Mouse (Mus musculus) heart, embryonic 10.5 days (tissue): ENCODE measurements around the gene Qrich2. TPM values are rescaled to one million over a fixed set of nuclear protein-coding genes. Genes with fewer than 3 reads are reported as not detected.
"Not testable (repeated sequence)": the region's sequence is repeated elsewhere in the genome, so short reads cannot be mapped to it uniquely, and the experiment has no call there.

Source experiments
- DNase-seq: peaks from one replicate; pipeline ENCODE4 v3.0.0-alpha.2; 2017; ENCODE audit warnings: low spot score
- H3K27ac ChIP-seq: fragments of 300-500 bp; sonication (generic); 2 replicates; pipeline ENCODE4 v1.5.1; 2016; ENCODE audit warnings: mild to moderate bottlenecking
- H3K27me3 ChIP-seq: fragments of 300-500 bp; sonication (generic); 2 replicates; pipeline ENCODE4 v1.6.1; 2016; ENCODE audit warnings: mild to moderate bottlenecking; ENCODE audit not compliant: poor library complexity, insufficient read depth, severe bottlenecking
- H3K36me3 ChIP-seq: fragments of 300-500 bp; sonication (generic); 2 replicates; pipeline ENCODE4 v1.6.1; 2016; ENCODE audit warnings: mild to moderate bottlenecking, moderate library complexity
- H3K4me1 ChIP-seq: fragments of 300-500 bp; sonication (generic); 2 replicates; pipeline ENCODE4 v1.6.1; 2016; ENCODE audit warnings: mild to moderate bottlenecking
- H3K4me3 ChIP-seq: fragments of 300-500 bp; sonication (generic); 2 replicates; pipeline ENCODE4 v1.5.1; 2016; ENCODE audit warnings: mild to moderate bottlenecking, moderate library complexity
- H3K9me3 ChIP-seq: fragments of 300-500 bp; sonication (generic); 2 replicates; pipeline ENCODE4 v1.6.1; 2016; ENCODE audit warnings: mild to moderate bottlenecking, moderate library complexity
- WGBS: fragments of 180-500 bp; shearing (Covaris S2); methylation state at CpG from one replicate; pipeline ENCODE4 v1.1.7; 2016; 5-methylcytosine and 5-hydroxymethylcytosine counted together
- polyA plus RNA-seq: library from polyadenylated mRNA; unstranded; fragments of >200 nt; fragmentation: Nextera tagmentation; extraction: Ambion mirVana; gene quantifications from 2 replicates; pipeline ENCODE4 v1.2.1, GENCODE M21; 2016

The Qrich2 gene
- polyA plus RNA-seq, 1 experiment from 2014 or later: 0.30 TPM

- Histone ChIP-seq H3K27ac (no peak overlapping the region), H3K36me3 (peaks cover 99% of the 10 kb centered on the region)
- WGBS: 88% methylated on average over 7 of the region's 7 CpGs
Observed at GRCm38 (mm10) chr11:116481776-116482175, 15.7 kb upstream of the Qrich2 start.

GRCm38 (mm10) chr11:116480975-116481374, 14.9 kb upstream of the Qrich2 start:
- H3K27me3 ChIP-seq: no peaks in the 10 kb centered on the region
- peaks cover 9% of the 10 kb centered on the region for H3K4me1 ChIP-seq
- no peak for DNase-seq
- H3K4me3 ChIP-seq: no peak overlapping the region
- 92% methylated on average over 8 of the region's 8 CpGs for WGBS
- no peaks in the 10 kb centered on the region for H3K9me3 ChIP-seq
- H3K36me3 ChIP-seq: peaks cover 99% of the 10 kb centered on the region
- H3K27ac ChIP-seq: no peak overlapping the region

More at GRCm38 (mm10) chr11:116481776-116482175, 15.7 kb upstream of the Qrich2 start:
- Histone ChIP-seq H3K27me3 (no peaks in the 10 kb centered on the region), H3K4me1 (peaks cover 9% of the 10 kb centered on the region), H3K9me3 (no peaks in the 10 kb centered on the region), H3K4me3 (no peak overlapping the region)
- DNase-seq: no peak

- H3K4me1 ChIP-seq: peaks cover 9% of the 10 kb centered on the region
- peaks cover 99% of the 10 kb centered on the region for H3K36me3 ChIP-seq
- no peak overlapping the region for H3K27ac ChIP-seq
- no peak for DNase-seq
- no peaks in the 10 kb centered on the region for H3K27me3 ChIP-seq
- no peaks in the 10 kb centered on the region for H3K9me3 ChIP-seq
- WGBS: 43% methylated on average over 8 of the region's 8 CpGs
- no peak overlapping the region for H3K4me3 ChIP-seq
Observed at GRCm38 (mm10) chr11:116479832-116480231, 13.8 kb upstream of the Qrich2 start.

GRCm38 (mm10) chr11:116478978-116479377, 12.9 kb upstream of the Qrich2 start:
- H3K36me3 ChIP-seq: peaks cover 98% of the 10 kb centered on the region

GRCm38 (mm10) chr11:116477160-116477759, 11.2 kb upstream of the Qrich2 start:
- H3K36me3 ChIP-seq: peaks cover 99% of the 10 kb centered on the region
- no peak overlapping the region for H3K4me3 ChIP-seq
- H3K4me1 ChIP-seq: peaks cover 9% of the 10 kb centered on the region
- WGBS: 88% methylated on average over 15 of the region's 15 CpGs
- no peaks in the 10 kb centered on the region for H3K9me3 ChIP-seq
- DNase-seq: no peak
- no peaks in the 10 kb centered on the region for H3K27me3 ChIP-seq
- no peak overlapping the region for H3K27ac ChIP-seq

More at GRCm38 (mm10) chr11:116478978-116479377, 12.9 kb upstream of the Qrich2 start:
- no peaks in the 10 kb centered on the region for H3K27me3 ChIP-seq
- 89% methylated on average over 7 of the region's 7 CpGs for WGBS
- no peak overlapping the region for H3K27ac ChIP-seq
- DNase-seq: no peak
- H3K9me3 ChIP-seq: no peaks in the 10 kb centered on the region
- peaks cover 9% of the 10 kb centered on the region for H3K4me1 ChIP-seq
- H3K4me3 ChIP-seq: no peak overlapping the region

GRCm38 (mm10) chr11:116476696-116477095, 10.7 kb upstream of the Qrich2 start:
- Histone ChIP-seq H3K4me1 (peaks cover 9% of the 10 kb centered on the region), H3K27ac (no peak overlapping the region), H3K4me3 (no peak overlapping the region), H3K36me3 (peaks cover 99% of the 10 kb centered on the region), H3K27me3 (no peaks in the 10 kb centered on the region), H3K9me3 (no peaks in the 10 kb centered on the region)
- no peak for DNase-seq
- 94% methylated on average over 6 of the region's 6 CpGs for WGBS

GRCm38 (mm10) chr11:116476041-116476440, 10.0 kb upstream of the Qrich2 start:
- Histone ChIP-seq H3K4me1 (peaks cover 10% of the 10 kb centered on the region), H3K27me3 (no peaks in the 10 kb centered on the region), H3K27ac (no peak overlapping the region), H3K9me3 (no peaks in the 10 kb centered on the region), H3K36me3 (peaks cover 99% of the 10 kb centered on the region), H3K4me3 (no peak overlapping the region)
- 90% methylated on average over 10 of the region's 10 CpGs for WGBS
- DNase-seq: no peak

GRCm38 (mm10) chr11:116472275-116472674, 6.2 kb upstream of the Qrich2 start:
- Histone ChIP-seq H3K27me3 (no peaks in the 10 kb centered on the region), H3K36me3 (peaks cover 79% of the 10 kb centered on the region), H3K4me1 (peaks cover 4% of the 10 kb centered on the region; the same call in 1 of the 2 replicates), H3K27ac (no peak overlapping the region), H3K4me3 (no peak overlapping the region), H3K9me3 (no peaks in the 10 kb centered on the region)
- 72% methylated on average over 4 of the region's 4 CpGs for WGBS
- DNase-seq: no peak

GRCm38 (mm10) chr11:116470896-116471295, 4.9 kb upstream of the Qrich2 start:
- peaks cover 4% of the 10 kb centered on the region; the same call in 1 of the 2 replicates for H3K4me1 ChIP-seq
- H3K27ac ChIP-seq: peak overlapping the region; percentile 38; the same call in 1 of the 2 replicates
- no peaks in the 10 kb centered on the region for H3K27me3 ChIP-seq
- H3K9me3 ChIP-seq: no peaks in the 10 kb centered on the region
- peaks cover 65% of the 10 kb centered on the region for H3K36me3 ChIP-seq
- 77% methylated on average over 4 of the region's 4 CpGs for WGBS
- no peak overlapping the region for H3K4me3 ChIP-seq
- DNase-seq: no peak

- Histone ChIP-seq H3K9me3 (no peaks in the 10 kb centered on the region), H3K4me3 (no peak overlapping the region), H3K4me1 (peaks cover 4% of the 10 kb centered on the region; the same call in 1 of the 2 replicates), H3K36me3 (peaks cover 58% of the 10 kb centered on the region), H3K27ac (peak overlapping the region; percentile 38; the same call in 1 of the 2 replicates), H3K27me3 (no peaks in the 10 kb centered on the region)
- 79% methylated on average over 3 of the region's 3 CpGs for WGBS
- no peak for DNase-seq
Observed at GRCm38 (mm10) chr11:116470249-116470648, 4.2 kb upstream of the Qrich2 start.

- not testable (repeated sequence) for H3K4me3 ChIP-seq, H3K27ac ChIP-seq, H3K4me1 ChIP-seq, H3K27me3 ChIP-seq, H3K9me3 ChIP-seq, DNase-seq
- peaks cover 41% of the 10 kb centered on the region for H3K36me3 ChIP-seq
- 71% methylated on average over 3 of the region's 3 CpGs for WGBS
Observed at GRCm38 (mm10) chr11:116468338-116468737, 2.3 kb upstream of the Qrich2 start.

- DNase-seq: peak; percentile 93
- H3K4me1 ChIP-seq: peaks cover 14% of the 10 kb centered on the region
- peak overlapping the region; percentile 67; the same call in 1 of the 2 replicates for H3K27ac ChIP-seq
- H3K9me3 ChIP-seq: no peaks in the 10 kb centered on the region
- 0 out of 2 replicates have a peak, but pooled peaks cover 2% of the 10 kb centered on the region for H3K27me3 ChIP-seq
- WGBS: 9% methylated on average over 2 of the region's 2 CpGs
- no peak overlapping the region for H3K4me3 ChIP-seq
- no peaks in the 10 kb centered on the region for H3K36me3 ChIP-seq
Observed at GRCm38 (mm10) chr11:116463833-116464232, 2.2 kb downstream of the Qrich2 start.

GRCm38 (mm10) chr11:116463338-116463737, 2.7 kb downstream of the Qrich2 start:
- DNase-seq: no peak
- Histone ChIP-seq H3K27me3 (0 out of 2 replicates have a peak, but pooled peaks cover 7% of the 10 kb centered on the region), H3K9me3 (no peaks in the 10 kb centered on the region), H3K36me3 (no peaks in the 10 kb centered on the region), H3K4me3 (no peak overlapping the region), H3K27ac (peak overlapping the region; percentile 67; the same call in 1 of the 2 replicates), H3K4me1 (peaks cover 14% of the 10 kb centered on the region)
- 68% methylated on average over 5 of the region's 5 CpGs for WGBS
